Mouse (Mus musculus) left cerebral cortex, postnatal 4 days (tissue): ENCODE data around the gene Ndel1. TPM values are rescaled to one million over a fixed set of nuclear protein-coding genes. Genes with fewer than 3 reads are reported as not detected.
A peak's percentile ranks its signal among the peaks of the same experiment; 100 is the strongest.
"Not testable (repeated sequence)": the region's sequence is repeated elsewhere in the genome, so short reads cannot be mapped to it uniquely, and the experiment has no call there.

Experiments used
- DNase-seq: peaks from one replicate; pipeline ENCODE4 v3.0.0-alpha.2; 2022
- intact Hi-C: fragments of 180-260 bp; cut with DNase I; formaldehyde crosslinking; loops from one replicate; pipeline ENCODE4 v1.15.1; 2025
- total RNA-seq, 2 experiments: library from RNA; stranded (reverse); gene quantifications; 2 replicates each; pipeline ENCODE4 v1.2.3; 2021

The Ndel1 gene
- total RNA-seq, 2 experiments from 2014 or later, result 75.9 to 81.6 TPM

- intact Hi-C loops, result no loop called here
- peak; percentile 100 for DNase-seq
Measured at GRCm38 (mm10) chr11:68852932-68853409, 18.7 kb downstream of the Ndel1 start.

GRCm38 (mm10) chr11:68852486-68852901, 19.2 kb downstream of the Ndel1 start:
- DNase-seq, result peak; percentile 63
- intact Hi-C loops, result no loop called here

- intact Hi-C loops, result no loop called here
- DNase-seq, result no peak
Measured at GRCm38 (mm10) chr11:68851644-68852485, 19.8 kb downstream of the Ndel1 start.

GRCm38 (mm10) chr11:68850862-68851261, 20.8 kb downstream of the Ndel1 start:
- intact Hi-C loops, result no loop called here
- no peak for DNase-seq

GRCm38 (mm10) chr11:68839606-68840005, 32.1 kb downstream of the Ndel1 start:
- no peak for DNase-seq
- intact Hi-C loops, result no loop called here

GRCm38 (mm10) chr11:68835034-68835433, 36.6 kb downstream of the Ndel1 start:
- no peak for DNase-seq
- intact Hi-C loops, result no loop called here

- intact Hi-C loops, result no loop called here
- DNase-seq, result no peak
Measured at GRCm38 (mm10) chr11:68833593-68833992, 38.1 kb downstream of the Ndel1 start.

GRCm38 (mm10) chr11:68832793-68833192, 38.9 kb downstream of the Ndel1 start:
- intact Hi-C loops, result no loop called here
- no peak for DNase-seq

GRCm38 (mm10) chr11:68831580-68831979, 40.1 kb downstream of the Ndel1 start:
- DNase-seq, intact Hi-C loops: not testable (repeated sequence)

- DNase-seq, result no peak
- intact Hi-C loops, result no loop called here
Measured at GRCm38 (mm10) chr11:68826735-68827134, 44.9 kb downstream of the Ndel1 start.

- no peak for DNase-seq
- intact Hi-C loops, result no loop called here
Measured at GRCm38 (mm10) chr11:68822326-68822725, 49.3 kb downstream of the Ndel1 start.

GRCm38 (mm10) chr11:68819226-68819805, 52.3 kb downstream of the Ndel1 start:
- intact Hi-C loops, result no loop called here
- DNase-seq, result no peak

- intact Hi-C loops, result no loop called here
- no peak for DNase-seq
Measured at GRCm38 (mm10) chr11:68818416-68818815, 53.2 kb downstream of the Ndel1 start.

- no peak for DNase-seq
- intact Hi-C loops, result no loop called here
Measured at GRCm38 (mm10) chr11:68811881-68812577, 59.6 kb downstream of the Ndel1 start.

- peak; percentile 79 for DNase-seq
- intact Hi-C loops, result loop anchor here (10.0 kb wide), 1 partner anchor 323 kb away; no protein-coding TSS in a partner anchor
Measured at GRCm38 (mm10) chr11:68807787-68808186, 63.9 kb downstream of the Ndel1 start.

- DNase-seq, result no peak
- intact Hi-C loops, result loop anchor here (10.0 kb wide), 1 partner anchor 320 kb away; no protein-coding TSS in a partner anchor
Measured at GRCm38 (mm10) chr11:68805148-68805547, 66.5 kb downstream of the Ndel1 start.

GRCm38 (mm10) chr11:68798258-68798657, 73.4 kb downstream of the Ndel1 start:
- intact Hi-C loops, result no loop called here
- DNase-seq, result no peak

GRCm38 (mm10) chr11:68791794-68792193, 79.9 kb downstream of the Ndel1 start:
- no peak for DNase-seq

GRCm38 (mm10) chr11:68790720-68791119, 80.9 kb downstream of the Ndel1 start:
- DNase-seq, result no peak
- intact Hi-C loops, result no loop called here

More at GRCm38 (mm10) chr11:68791794-68792193, 79.9 kb downstream of the Ndel1 start:
- intact Hi-C loops, result no loop called here

- DNase-seq, result no peak
- intact Hi-C loops, result no loop called here
Measured at GRCm38 (mm10) chr11:68787222-68787621, 84.4 kb downstream of the Ndel1 start.

- intact Hi-C loops, result no loop called here
- DNase-seq, result no peak
Measured at GRCm38 (mm10) chr11:68785813-68786212, 85.8 kb downstream of the Ndel1 start.
